Mouse (Mus musculus): ENCODE measurements around the gene Bub1. TPM values are rescaled to one million over a fixed set of nuclear protein-coding genes. Genes with fewer than 3 reads are reported as not detected.

Bub1 gene
- polyA plus RNA-seq, 1 experiment from 2014 or later, result 16.8 TPM

GRCm38 (mm10) chr2:127789138-127789537 is 42.5 kb downstream of the Bub1 start:
- no peaks in the 10 kb centered on the region for H3K9me3 ChIP-seq (ENCODE audit: control insufficient read depth, low read length)
- H3K27ac ChIP-seq (replicated peaks; ENCODE audit: low read depth, low read length), result peak overlapping the region; percentile 59; the same call in 1 of the 2 replicates
- peak overlapping the region; percentile 81 for H3K4me3 ChIP-seq (ENCODE audit: low read depth, low read length)
- peaks cover 20% of the 10 kb centered on the region for H3K4me1 ChIP-seq (ENCODE audit: control insufficient read depth, insufficient read depth, low read length)
- 4% methylated on average over 11 of the region's 11 CpGs for WGBS
- peak overlapping the region; percentile 77 for H3K4me2 ChIP-seq (ENCODE audit: low read depth, low read length)
- H3K9ac ChIP-seq (ENCODE audit: low read depth, low read length), result peak overlapping the region; percentile 78
- no peaks in the 10 kb centered on the region for H3K36me3 ChIP-seq (ENCODE audit: control insufficient read depth, insufficient read depth, low read length)
- ATAC-seq (ENCODE audit: low read depth) (no peak), DNase-seq (ENCODE audit: low spot score) (peak; percentile 5)
- no peaks in the 10 kb centered on the region for H3K27me3 ChIP-seq (replicated peaks; ENCODE audit: control insufficient read depth, insufficient read depth, low read length)

DNA sequence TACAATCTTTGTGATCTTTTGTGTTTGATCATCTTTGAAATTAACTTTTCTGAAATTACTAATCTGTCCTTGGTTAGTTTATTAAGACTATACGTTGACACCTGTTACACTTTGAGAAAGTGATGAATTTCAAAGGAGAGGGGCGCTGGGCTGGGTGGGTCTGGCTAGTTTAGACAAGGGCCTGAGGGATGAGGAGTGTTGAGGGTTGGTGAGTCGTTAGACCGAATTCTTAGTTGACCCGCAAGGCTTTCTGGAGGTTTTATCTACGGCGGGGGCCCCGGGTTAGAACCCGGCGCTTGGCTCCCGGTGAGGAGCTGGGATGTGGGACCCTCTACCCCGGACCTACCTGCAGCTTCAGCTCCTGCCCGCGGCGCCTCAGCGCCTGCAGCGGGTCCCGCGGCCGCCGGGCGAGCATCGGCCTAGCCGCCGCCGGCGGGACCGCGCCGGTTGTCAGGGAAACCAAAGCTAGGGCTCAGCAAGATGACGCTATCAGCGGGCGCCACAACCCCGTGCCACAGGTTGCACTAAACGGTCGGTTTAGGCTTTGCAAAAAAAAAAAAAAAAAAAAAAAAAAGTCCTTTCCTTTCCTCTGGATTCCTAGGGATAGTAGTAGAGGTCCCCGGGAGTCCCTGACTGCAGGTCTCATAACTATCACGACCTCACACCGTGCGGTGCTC is 43.1 kb downstream of the Bub1 start, which contains the start of gene Nphp1:
TSS of gene Nphp1 (minus strand) at position 458 of the 677 bp plus-strand sequence.
- H3K9me3 ChIP-seq (ENCODE audit: control insufficient read depth, low read length), result no peaks in the 10 kb centered on the region
- H3K36me3 ChIP-seq (ENCODE audit: control insufficient read depth, insufficient read depth, low read length), result no peaks in the 10 kb centered on the region
- 1% methylated on average over 40 of the region's 40 CpGs for WGBS
- ATAC-seq (ENCODE audit: low read depth) (peak; percentile 88), DNase-seq (ENCODE audit: low spot score) (peak; percentile 95)
- H3K27ac ChIP-seq (replicated peaks; ENCODE audit: low read depth, low read length), result peak within 1 kb of the TSS; percentile 59; the same call in 1 of the 2 replicates
- peak within 1 kb of the TSS; percentile 78 for H3K9ac ChIP-seq (ENCODE audit: low read depth, low read length)
- no peaks in the 10 kb centered on the region for H3K27me3 ChIP-seq (replicated peaks; ENCODE audit: control insufficient read depth, insufficient read depth, low read length)
- peak within 1 kb of the TSS; percentile 81 for H3K4me3 ChIP-seq (ENCODE audit: low read depth, low read length)
- peaks cover 20% of the 10 kb centered on the region for H3K4me1 ChIP-seq (ENCODE audit: control insufficient read depth, insufficient read depth, low read length)
- peak within 1 kb of the TSS; percentile 77 for H3K4me2 ChIP-seq (ENCODE audit: low read depth, low read length)

DNA sequence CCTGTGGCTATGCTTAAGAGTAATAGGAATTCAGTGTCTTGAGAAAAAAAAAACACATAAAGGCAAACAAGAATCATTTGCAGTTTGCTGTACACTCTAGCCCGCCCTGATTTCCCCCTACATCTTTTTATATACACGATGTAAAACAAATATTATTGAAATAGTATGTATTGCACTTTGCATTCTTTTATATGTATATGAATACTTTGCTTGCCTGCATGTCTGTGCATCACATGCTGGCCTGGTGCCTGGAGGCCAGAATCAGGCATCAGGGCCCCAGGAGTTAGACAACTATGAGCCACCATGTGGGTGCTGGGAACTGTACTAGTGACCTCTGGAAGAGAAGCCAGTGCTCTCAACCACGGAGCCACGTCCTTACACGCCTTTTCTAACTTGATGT is 44.4 kb downstream of the Bub1 start:
- Histone ChIP-seq H3K4me3 (ENCODE audit: low read depth, low read length) (no peak overlapping the region), H3K4me1 (ENCODE audit: control insufficient read depth, insufficient read depth, low read length) (peaks cover 20% of the 10 kb centered on the region), H3K9me3 (ENCODE audit: control insufficient read depth, low read length) (no peaks in the 10 kb centered on the region), H3K27me3 (replicated peaks; ENCODE audit: control insufficient read depth, insufficient read depth, low read length) (no peaks in the 10 kb centered on the region), H3K4me2 (ENCODE audit: low read depth, low read length) (no peak overlapping the region), H3K36me3 (ENCODE audit: control insufficient read depth, insufficient read depth, low read length) (no peaks in the 10 kb centered on the region), H3K9ac (ENCODE audit: low read depth, low read length) (no peak overlapping the region), H3K27ac (replicated peaks; ENCODE audit: low read depth, low read length) (no peak overlapping the region)
- 93% methylated on average over 5 of the region's 5 CpGs for WGBS
- DNase-seq (ENCODE audit: low spot score) (no peak), ATAC-seq (ENCODE audit: low read depth) (no peak)

GRCm38 (mm10) chr2:127778451-127778850 is 53.2 kb downstream of the Bub1 start:
- ATAC-seq (ENCODE audit: low read depth) (no peak), DNase-seq (ENCODE audit: low spot score) (no peak)
- WGBS, result 84% methylated on average over 5 of the region's 5 CpGs
- H3K4me3 ChIP-seq (ENCODE audit: low read depth, low read length), result no peak overlapping the region
- no peak overlapping the region for H3K9ac ChIP-seq (ENCODE audit: low read depth, low read length)
- H3K4me1 ChIP-seq (ENCODE audit: control insufficient read depth, insufficient read depth, low read length), result no peaks in the 10 kb centered on the region
- H3K4me2 ChIP-seq (ENCODE audit: low read depth, low read length), result no peak overlapping the region
- H3K9me3 ChIP-seq (ENCODE audit: control insufficient read depth, low read length), result no peaks in the 10 kb centered on the region
- no peak overlapping the region for H3K27ac ChIP-seq (replicated peaks; ENCODE audit: low read depth, low read length)
- peaks cover 31% of the 10 kb centered on the region; the same call in 1 of the 2 replicates for H3K36me3 ChIP-seq (ENCODE audit: control insufficient read depth, insufficient read depth, low read length)
- no peaks in the 10 kb centered on the region for H3K27me3 ChIP-seq (replicated peaks; ENCODE audit: control insufficient read depth, insufficient read depth, low read length)

DNA sequence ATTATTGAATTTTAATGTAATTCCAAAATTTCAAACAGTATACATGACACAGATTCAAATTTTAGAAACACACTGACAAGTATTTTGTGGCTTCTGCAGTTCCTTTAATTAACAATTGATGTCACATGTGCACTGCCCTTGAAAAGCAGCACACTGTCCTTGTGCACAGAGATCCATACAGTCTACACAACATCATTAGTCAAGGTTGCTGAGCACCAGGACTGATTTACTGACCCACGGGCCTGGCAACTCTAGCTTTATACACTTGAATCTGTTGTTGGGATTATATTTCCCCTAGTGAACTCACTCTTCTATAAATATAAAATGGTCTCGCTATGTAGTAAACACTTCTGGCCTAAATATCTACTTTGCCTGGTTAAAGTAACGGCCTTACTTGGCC is 56.7 kb downstream of the Bub1 start:
- no peak for ATAC-seq (ENCODE audit: low read depth)
- Histone ChIP-seq H3K4me2 (ENCODE audit: low read depth, low read length) (no peak overlapping the region), H3K4me1 (ENCODE audit: control insufficient read depth, insufficient read depth, low read length) (no peaks in the 10 kb centered on the region), H3K27me3 (replicated peaks; ENCODE audit: control insufficient read depth, insufficient read depth, low read length) (no peaks in the 10 kb centered on the region), H3K27ac (replicated peaks; ENCODE audit: low read depth, low read length) (no peak overlapping the region), H3K4me3 (ENCODE audit: low read depth, low read length) (no peak overlapping the region), H3K9me3 (ENCODE audit: control insufficient read depth, low read length) (no peaks in the 10 kb centered on the region), H3K9ac (ENCODE audit: low read depth, low read length) (no peak overlapping the region), H3K36me3 (ENCODE audit: control insufficient read depth, insufficient read depth, low read length) (peaks cover 55% of the 10 kb centered on the region; the same call in 1 of the 2 replicates)
- WGBS, result 74% methylated on average over 3 of the region's 3 CpGs
- DNase-seq (ENCODE audit: low spot score), result no peak

DNA sequence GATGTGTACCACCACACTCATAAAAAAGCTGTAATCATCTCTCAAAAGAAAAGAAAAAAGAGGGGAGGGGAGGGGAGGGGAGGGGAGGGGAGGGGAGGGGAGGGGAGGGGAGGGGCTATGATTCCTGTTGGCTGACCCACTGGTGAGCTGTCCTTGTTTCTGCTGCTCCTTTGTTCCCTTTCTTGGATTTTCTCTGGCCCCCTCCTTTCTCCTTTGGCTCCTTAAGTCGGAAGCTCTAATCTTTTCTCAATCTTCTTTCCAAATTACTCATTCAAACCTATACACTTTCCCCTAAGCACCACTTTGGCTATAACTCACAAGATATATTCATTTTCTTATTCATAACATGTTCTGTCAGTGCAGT is 57.1 kb downstream of the Bub1 start:
- Histone ChIP-seq H3K27me3 (replicated peaks; ENCODE audit: control insufficient read depth, insufficient read depth, low read length) (no peaks in the 10 kb centered on the region), H3K4me3 (ENCODE audit: low read depth, low read length) (no peak overlapping the region), H3K4me2 (ENCODE audit: low read depth, low read length) (no peak overlapping the region), H3K4me1 (ENCODE audit: control insufficient read depth, insufficient read depth, low read length) (no peaks in the 10 kb centered on the region), H3K36me3 (ENCODE audit: control insufficient read depth, insufficient read depth, low read length) (peaks cover 59% of the 10 kb centered on the region; the same call in 1 of the 2 replicates), H3K9me3 (ENCODE audit: control insufficient read depth, low read length) (no peaks in the 10 kb centered on the region), H3K27ac (replicated peaks; ENCODE audit: low read depth, low read length) (no peak overlapping the region), H3K9ac (ENCODE audit: low read depth, low read length) (no peak overlapping the region)
- 41% methylated on average over 1 of the region's 1 CpGs for WGBS
- no peak for DNase-seq (ENCODE audit: low spot score)
- no peak for ATAC-seq (ENCODE audit: low read depth)

DNA sequence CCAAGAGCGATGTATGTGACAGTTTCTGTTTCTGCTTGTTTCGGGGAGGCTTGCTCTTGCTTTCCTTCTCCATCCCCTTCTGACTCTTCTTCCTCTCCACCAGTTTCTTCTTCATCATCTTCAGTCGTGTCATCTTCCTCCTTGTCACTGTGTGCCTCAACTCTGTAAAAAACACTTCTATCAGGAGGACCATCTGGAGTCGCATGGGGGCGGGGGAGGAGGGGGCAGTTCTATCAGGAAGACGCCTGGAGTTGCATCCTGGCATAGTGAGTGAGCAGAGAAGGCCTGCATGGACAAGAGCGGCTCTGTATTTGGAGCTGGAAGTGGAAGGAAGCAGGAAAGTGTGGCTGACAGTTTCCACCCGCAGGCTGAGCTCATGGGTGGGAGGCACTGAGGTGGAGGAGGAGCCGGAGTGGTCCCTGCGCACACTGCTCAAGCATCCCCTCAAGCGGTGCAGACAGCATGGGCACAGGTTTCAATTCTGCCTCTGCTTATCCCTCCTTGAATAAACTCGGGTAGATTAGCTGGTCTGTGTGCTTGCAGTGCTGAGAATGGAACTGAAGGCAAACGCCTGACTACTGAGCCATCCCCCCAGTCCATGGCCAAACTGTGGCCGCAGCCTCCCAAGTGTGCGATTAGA is 57.6 kb downstream of the Bub1 start:
- ATAC-seq (ENCODE audit: low read depth) (no peak), DNase-seq (ENCODE audit: low spot score) (peak; percentile 12)
- Histone ChIP-seq H3K36me3 (ENCODE audit: control insufficient read depth, insufficient read depth, low read length) (peaks cover 64% of the 10 kb centered on the region), H3K9ac (ENCODE audit: low read depth, low read length) (no peak overlapping the region), H3K9me3 (ENCODE audit: control insufficient read depth, low read length) (no peaks in the 10 kb centered on the region), H3K27ac (replicated peaks; ENCODE audit: low read depth, low read length) (no peak overlapping the region), H3K4me2 (ENCODE audit: low read depth, low read length) (no peak overlapping the region), H3K4me1 (ENCODE audit: control insufficient read depth, insufficient read depth, low read length) (no peaks in the 10 kb centered on the region), H3K4me3 (ENCODE audit: low read depth, low read length) (no peak overlapping the region), H3K27me3 (replicated peaks; ENCODE audit: control insufficient read depth, insufficient read depth, low read length) (no peaks in the 10 kb centered on the region)
- WGBS, result 40% methylated on average over 13 of the region's 15 CpGs

- H3K27ac ChIP-seq (replicated peaks; ENCODE audit: low read depth, low read length), result no peak overlapping the region
- H3K4me1 ChIP-seq (ENCODE audit: control insufficient read depth, insufficient read depth, low read length), result no peaks in the 10 kb centered on the region
- H3K4me2 ChIP-seq (ENCODE audit: low read depth, low read length), result no peak overlapping the region
- ATAC-seq (ENCODE audit: low read depth), result no peak
- no peak overlapping the region for H3K9ac ChIP-seq (ENCODE audit: low read depth, low read length)
- no peaks in the 10 kb centered on the region for H3K27me3 ChIP-seq (replicated peaks; ENCODE audit: control insufficient read depth, insufficient read depth, low read length)
- H3K4me3 ChIP-seq (ENCODE audit: low read depth, low read length), result no peak overlapping the region
- 83% methylated on average over 5 of the region's 5 CpGs for WGBS
- no peaks in the 10 kb centered on the region for H3K9me3 ChIP-seq (ENCODE audit: control insufficient read depth, low read length)
- H3K36me3 ChIP-seq (ENCODE audit: control insufficient read depth, insufficient read depth, low read length), result peaks cover 40% of the 10 kb centered on the region
- no peak for DNase-seq (ENCODE audit: low spot score)
Observed at GRCm38 (mm10) chr2:127761587-127761986, 70.1 kb downstream of the Bub1 start.

Data from embryonic facial prominence, embryonic 14.5 days (tissue).